Mouse (Mus musculus): ENCODE measurements at regions not wholly inside any gene's neighbourhood (a gene's known extent, or its start where the extent isn't known, plus 50 kb on each side); places are given as distances from the start of the nearest gene placed in this dataset.

DNA sequence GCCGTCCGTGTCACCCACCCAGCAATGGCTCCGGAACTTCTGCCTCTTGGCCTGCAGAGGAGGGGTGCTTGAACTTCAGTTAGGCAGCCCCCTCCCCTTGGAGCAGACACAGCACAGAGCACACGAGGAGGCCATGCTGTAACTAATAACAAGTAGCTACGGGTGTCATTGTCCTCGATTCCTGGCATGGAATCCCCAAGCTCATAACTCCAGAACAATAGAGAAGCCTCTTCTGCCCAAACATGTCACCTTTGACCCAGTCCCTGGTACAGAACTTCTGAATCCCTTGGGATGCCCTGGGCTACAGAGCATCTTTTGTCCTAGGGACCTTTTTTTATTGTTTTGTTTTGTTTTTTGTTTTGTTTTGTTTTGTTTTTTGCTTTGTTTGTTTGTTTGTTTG is 165.5 kb downstream of the Ly86 start:
- no peak for TF ChIP-seq EP300 (IDR thresholded peaks at IDR 0.05; ENCODE audit: low read depth)
- TF ChIP-seq CTCF (IDR thresholded peaks at IDR 0.05; ENCODE audit: low read depth), result no peak

All from liver, embryonic 14.5 days (tissue).